Mouse (Mus musculus) T-cell, adult 2 months (primary cell): Measurements from ENCODE around the gene Eif1.
"Not testable (repeated sequence)": the region's sequence is repeated elsewhere in the genome, so short reads cannot be mapped to it uniquely, and the experiment has no call there.

ENCODE experiments used
- DNase-seq: peaks from one replicate; pipeline ENCODE4 v3.0.0; 2022; ENCODE audit warnings: low spot score

Gene Eif1

GRCm38 (mm10) chr11:100319492-100320171 lies at the start of gene Eif1:
Gene Eif1, plus strand, starts transcription at chr11:100319885.
- peak; percentile 100 for DNase-seq

DNA sequence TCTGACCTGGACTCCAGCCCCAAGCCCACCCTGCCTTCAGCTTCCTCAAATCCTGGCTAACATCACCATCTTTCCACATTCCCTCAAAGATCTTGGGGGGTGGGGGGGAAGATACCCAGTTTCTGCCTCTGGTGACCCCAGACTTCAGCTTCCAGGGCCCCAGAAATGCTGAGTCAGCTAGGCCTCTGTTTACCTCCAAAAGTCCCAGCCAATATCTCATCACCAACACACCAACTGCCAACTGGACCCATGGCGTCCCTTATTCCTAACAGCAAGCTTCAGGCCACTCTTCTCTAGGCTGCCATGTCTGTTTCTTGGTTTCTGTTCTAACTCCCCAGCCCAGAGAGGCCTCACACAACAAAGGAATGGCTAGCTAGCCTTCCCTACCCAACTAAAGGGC lies 47.8 kb upstream of the Eif1 start:
- DNase-seq = no peak

- DNase-seq = no peak
Measured at GRCm38 (mm10) chr11:100274719-100275118, 45.0 kb upstream of the Eif1 start.

DNA sequence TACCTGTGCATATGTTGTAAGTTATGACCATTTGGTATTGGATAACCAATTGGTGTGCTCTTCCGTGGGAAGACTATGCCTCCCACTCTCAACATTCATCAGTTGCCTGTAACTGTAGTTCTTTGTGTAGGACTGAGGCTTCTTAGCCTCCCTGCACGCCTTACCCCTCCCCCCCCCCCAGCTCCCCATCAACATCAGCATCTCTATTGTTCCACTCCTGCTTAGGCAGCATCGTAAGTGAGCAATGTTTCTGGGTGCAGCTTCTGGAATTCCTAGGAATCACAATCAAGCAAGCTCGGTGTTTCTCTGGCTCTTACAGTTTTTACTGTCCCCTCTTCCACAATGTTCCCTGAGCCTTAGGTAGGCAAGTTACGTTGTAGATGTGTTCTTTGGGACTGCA lies 44.2 kb upstream of the Eif1 start:
- no peak for DNase-seq

DNA sequence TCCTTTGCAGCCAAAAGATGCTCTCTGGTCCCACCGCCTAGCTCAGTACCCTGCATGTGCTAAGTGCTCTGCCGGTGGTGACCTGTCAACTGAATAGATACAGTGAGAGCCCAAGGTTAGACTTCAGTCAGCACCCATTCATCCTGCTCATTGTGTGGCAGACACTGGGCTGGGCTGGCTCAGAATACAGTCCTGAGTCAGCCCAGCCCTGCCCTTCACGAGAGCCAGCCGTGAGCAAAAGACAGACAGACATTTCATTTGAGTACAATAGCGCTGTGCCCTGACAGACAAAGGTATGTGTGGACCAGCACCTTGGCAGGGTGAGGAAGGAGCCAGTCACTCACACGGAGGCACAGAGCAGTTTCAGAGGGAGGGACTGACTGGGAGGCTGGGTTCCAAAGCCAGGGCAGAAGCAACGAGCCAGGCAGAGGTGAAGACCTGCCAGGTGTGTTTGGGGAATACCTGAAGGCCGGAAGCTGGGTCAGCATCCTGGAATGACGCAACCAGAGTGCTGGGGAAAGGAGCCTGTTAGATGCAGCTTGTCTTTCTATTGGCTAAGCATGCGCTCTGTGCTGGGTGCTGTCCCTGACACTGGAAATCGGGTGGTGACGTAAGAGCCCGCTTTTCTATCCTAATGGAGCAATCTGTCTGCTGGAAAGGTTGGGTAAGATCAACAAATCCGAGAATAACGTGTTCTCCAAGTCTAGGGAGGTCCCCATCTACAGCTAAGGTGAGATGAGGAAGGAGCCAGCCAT lies 41.8 kb upstream of the Eif1 start:
- no peak for DNase-seq

GRCm38 (mm10) chr11:100278759-100279158 lies 40.9 kb upstream of the Eif1 start:
- DNase-seq = no peak

GRCm38 (mm10) chr11:100281596-100282544 lies 37.8 kb upstream of the Eif1 start:
- peak; percentile 59 for DNase-seq

GRCm38 (mm10) chr11:100282549-100282948 lies 37.1 kb upstream of the Eif1 start:
- peak; percentile 47 for DNase-seq

DNA sequence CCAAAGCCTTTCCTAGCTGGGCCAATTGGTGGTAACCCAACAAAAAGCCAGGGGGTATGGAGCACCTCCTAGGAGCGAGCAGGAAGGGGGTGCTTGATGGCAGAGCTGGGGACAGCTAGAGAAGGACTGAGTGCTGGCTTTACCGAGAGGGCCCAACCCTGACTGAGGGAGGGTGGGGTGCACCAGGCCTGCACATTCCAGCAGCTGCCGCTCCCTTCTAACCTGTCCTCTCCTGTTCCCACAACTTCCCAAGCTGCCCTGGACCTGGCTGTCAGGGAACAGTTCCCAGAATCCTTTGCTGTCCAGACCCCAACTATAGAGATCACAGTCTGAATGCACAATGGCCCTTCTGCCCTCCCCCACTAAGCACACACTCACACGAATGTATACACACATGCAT lies 34.7 kb upstream of the Eif1 start:
- DNase-seq = no peak

- no peak for DNase-seq
Measured at GRCm38 (mm10) chr11:100287024-100287423, 32.7 kb upstream of the Eif1 start.

DNA sequence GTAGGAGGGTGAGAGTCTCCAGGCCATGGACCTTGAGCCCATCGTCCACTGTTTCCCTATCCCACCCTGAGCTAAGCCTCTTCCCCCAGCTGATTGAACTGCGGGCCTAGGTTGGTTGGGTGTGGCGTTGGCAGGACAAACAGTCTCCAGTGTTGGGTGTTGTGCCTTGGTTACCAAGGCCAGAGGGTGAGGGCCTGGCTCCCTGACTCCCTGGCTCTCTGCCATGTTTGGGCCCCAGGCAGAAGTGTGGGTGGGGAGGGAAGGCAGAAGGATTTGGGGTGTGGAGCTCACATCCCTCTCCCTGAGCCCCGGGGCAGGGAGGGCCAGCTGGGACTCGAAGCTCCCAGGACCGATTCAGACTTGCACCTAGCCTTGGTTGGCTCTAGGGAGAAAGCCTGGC lies 30.7 kb upstream of the Eif1 start:
- DNase-seq = no peak

DNA sequence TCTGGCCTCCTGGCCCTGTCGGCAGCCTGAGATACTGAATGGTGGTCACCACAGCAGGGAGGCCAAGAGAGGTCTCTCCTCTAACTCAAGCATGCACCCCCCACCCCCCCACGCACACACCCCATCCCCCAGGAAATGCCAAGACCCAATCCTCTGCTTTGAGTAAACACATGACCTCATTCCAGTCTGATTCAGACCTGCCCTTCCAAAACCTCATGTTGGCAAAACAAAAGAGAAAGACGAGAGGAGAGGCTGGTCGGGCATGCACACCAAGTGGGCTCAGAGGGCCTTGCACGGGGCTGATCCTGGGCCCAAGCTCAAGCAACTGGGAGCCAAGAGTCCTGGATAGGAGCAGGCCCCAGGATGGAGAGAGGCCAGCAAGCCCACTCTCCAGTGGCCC lies 29.4 kb upstream of the Eif1 start:
- DNase-seq = no peak

- DNase-seq = no peak
Measured at GRCm38 (mm10) chr11:100292884-100293283, 26.8 kb upstream of the Eif1 start.

GRCm38 (mm10) chr11:100295308-100295707 lies 24.4 kb upstream of the Eif1 start:
- DNase-seq = peak; percentile 72

DNA sequence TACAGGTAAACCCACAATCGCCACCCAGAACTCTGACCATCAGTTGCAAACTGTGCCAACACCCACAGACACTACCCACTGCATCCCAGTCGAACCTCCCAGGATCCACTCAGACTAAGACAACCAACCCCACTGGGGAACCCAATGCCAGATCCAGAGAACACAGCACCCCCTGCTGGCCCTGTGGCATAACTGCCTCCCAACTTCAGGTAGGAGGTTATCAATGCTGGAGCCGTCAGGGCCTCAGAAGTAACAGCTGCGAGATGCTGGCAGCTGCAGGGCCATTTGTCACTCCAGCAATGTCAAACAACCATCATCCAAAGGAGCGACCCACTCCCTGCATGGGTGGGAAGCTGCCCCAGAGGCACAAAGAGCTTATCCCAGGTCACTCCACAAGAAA lies 21.9 kb upstream of the Eif1 start:
- DNase-seq = peak; percentile 39

GRCm38 (mm10) chr11:100298274-100299036 lies 21.2 kb upstream of the Eif1 start:
- peak; percentile 79 for DNase-seq

DNA sequence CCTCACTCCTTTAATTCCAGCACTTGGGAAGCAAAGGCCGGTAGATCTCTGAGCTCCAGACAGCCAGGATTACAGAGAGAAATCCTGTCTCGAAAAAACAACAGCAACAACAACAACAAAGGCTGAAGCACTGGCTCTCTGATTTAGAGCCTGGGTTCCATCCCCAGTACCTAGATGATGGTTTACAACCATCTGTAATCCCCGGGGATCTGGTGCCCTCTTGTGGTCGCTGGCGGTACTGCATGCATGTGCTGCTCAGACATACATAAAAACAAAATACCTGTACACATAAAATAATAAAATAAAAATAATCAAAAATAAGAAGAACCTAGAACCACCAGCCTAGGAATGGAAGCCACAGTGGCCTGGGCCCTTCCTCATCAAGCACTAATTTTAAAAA lies 19.4 kb upstream of the Eif1 start:
- DNase-seq = peak; percentile 58

GRCm38 (mm10) chr11:100301292-100301691 lies 18.4 kb upstream of the Eif1 start:
- DNase-seq = no peak

DNA sequence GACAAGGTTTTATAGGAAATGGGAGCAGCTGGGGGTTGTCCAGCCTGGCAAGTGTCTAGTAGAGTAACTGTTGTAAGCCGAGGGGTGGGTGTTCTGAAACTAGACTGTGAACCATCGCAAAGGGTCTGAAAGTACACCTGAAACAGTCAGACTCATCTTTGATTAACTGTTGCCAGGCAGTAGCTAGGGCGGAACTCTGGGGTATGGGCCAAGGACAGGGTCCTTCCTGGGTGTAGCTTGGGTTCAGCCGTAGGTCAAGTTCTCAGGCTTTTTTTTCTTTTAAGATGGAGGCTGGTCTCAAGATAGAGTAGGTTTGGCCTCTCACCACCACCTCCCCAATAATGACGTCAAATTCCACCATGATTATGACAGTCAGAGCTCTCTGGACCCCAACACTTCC lies 11.8 kb upstream of the Eif1 start:
- DNase-seq = no peak

DNA sequence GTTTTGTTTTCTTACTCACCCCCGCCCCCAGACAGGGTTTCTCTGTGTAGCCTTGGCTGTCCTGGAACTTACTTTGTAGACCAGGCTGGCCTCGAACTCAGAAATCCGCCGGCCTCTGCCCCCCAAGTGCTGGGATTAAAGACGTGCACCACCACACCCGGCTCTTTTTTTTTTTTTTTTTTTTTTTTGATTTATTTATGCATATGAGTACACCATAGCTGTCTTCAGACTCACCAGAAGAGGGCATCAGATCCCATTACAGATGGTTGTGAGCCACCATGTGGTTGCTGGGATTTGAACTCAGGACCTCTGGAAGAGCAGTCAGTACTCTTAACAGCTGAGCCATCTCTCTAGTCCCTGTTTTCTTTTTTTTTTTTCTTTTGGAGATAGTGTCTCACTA lies 11.0 kb upstream of the Eif1 start:
- not testable (repeated sequence) for DNase-seq

- DNase-seq = no peak
Measured at GRCm38 (mm10) chr11:100311656-100312055, 8.0 kb upstream of the Eif1 start.
